Mouse (Mus musculus): ENCODE data around the gene Hhipl1.

- TF ChIP-seq CTCF (conservative IDR thresholded peaks at IDR 0.05; ENCODE audit: insufficient read depth, insufficient read length, low read depth, low read length) (no peak), POLR2A (IDR thresholded peaks at IDR 0.05; ENCODE audit: low read depth, low read length) (no peak)
These were observed 46.6 kb upstream of the Hhipl1 start for GRCm38 (mm10) chr12:108259322-108260049.

Data from kidney, adult 2 months (tissue).